Mouse (Mus musculus) midbrain, embryonic 10.5 days (tissue): ENCODE data around the gene Poc1a. TPM values are rescaled to one million over a fixed set of nuclear protein-coding genes. Genes with fewer than 3 reads are reported as not detected.

Experiments
- DNase-seq: peaks from one replicate; pipeline ENCODE4 v3.0.0-alpha.2; 2017; ENCODE audit warnings: low spot score
- H3K27ac ChIP-seq: fragments of 300-500 bp; sonication (generic); replicated peaks from 2 replicates; pipeline ENCODE4 v1.5.1; 2016; ENCODE audit warnings: mild to moderate bottlenecking
- H3K27me3 ChIP-seq: fragments of 300-500 bp; sonication (generic); 2 replicates; pipeline ENCODE4 v1.6.1; 2016; ENCODE audit warnings: low read depth, mild to moderate bottlenecking; ENCODE audit not compliant: poor library complexity, severe bottlenecking
- H3K36me3 ChIP-seq: fragments of 300-500 bp; sonication (generic); 2 replicates; pipeline ENCODE4 v1.6.1; 2016; ENCODE audit warnings: mild to moderate bottlenecking, moderate library complexity
- H3K4me1 ChIP-seq: fragments of 300-500 bp; sonication (generic); 2 replicates; pipeline ENCODE4 v1.6.1; 2016
- H3K4me3 ChIP-seq: fragments of 300-500 bp; sonication (generic); 2 replicates; pipeline ENCODE4 v1.5.1; 2016; ENCODE audit warnings: mild to moderate bottlenecking, moderate library complexity
- H3K9me3 ChIP-seq: fragments of 300-500 bp; sonication (generic); replicated peaks from 2 replicates; pipeline ENCODE4 v1.6.1; 2016; ENCODE audit warnings: mild to moderate bottlenecking
- WGBS: fragments of 180-500 bp; shearing (Covaris S2); methylation state at CpG from one replicate; pipeline ENCODE4 v1.1.7; 2016; 5-methylcytosine and 5-hydroxymethylcytosine counted together
- polyA plus RNA-seq: library from polyadenylated mRNA; unstranded; fragments of >200 nt; fragmentation: Nextera tagmentation; extraction: Ambion mirVana; gene quantifications from 2 replicates; pipeline ENCODE4 v1.2.1, GENCODE M21; 2016

The Poc1a gene
- polyA plus RNA-seq, 1 experiment from 2014 or later = 46.6 TPM

GRCm38 (mm10) chr9:106308555-106308954 is 27.7 kb downstream of the Poc1a start:
- H3K9me3 ChIP-seq = no peaks in the 10 kb centered on the region
- H3K4me3 ChIP-seq = no peak overlapping the region
- H3K36me3 ChIP-seq = peaks cover 28% of the 10 kb centered on the region
- H3K27ac ChIP-seq = peak overlapping the region; percentile 19; the same call in 1 of the 2 replicates
- peaks cover 17% of the 10 kb centered on the region for H3K4me1 ChIP-seq
- WGBS = 83% methylated on average over 2 of the region's 2 CpGs
- no peaks in the 10 kb centered on the region for H3K27me3 ChIP-seq
- no peak for DNase-seq

- no peaks in the 10 kb centered on the region for H3K27me3 ChIP-seq
- peak overlapping the region; percentile 19; the same call in 1 of the 2 replicates for H3K27ac ChIP-seq
- H3K9me3 ChIP-seq = no peaks in the 10 kb centered on the region
- no peak for DNase-seq
- 89% methylated on average over 5 of the region's 5 CpGs for WGBS
- H3K36me3 ChIP-seq = peaks cover 28% of the 10 kb centered on the region
- no peak overlapping the region for H3K4me3 ChIP-seq
- peaks cover 14% of the 10 kb centered on the region for H3K4me1 ChIP-seq
Observed at GRCm38 (mm10) chr9:106308983-106309382, 28.1 kb downstream of the Poc1a start.

- Histone ChIP-seq H3K27me3 (no peaks in the 10 kb centered on the region), H3K9me3 (no peaks in the 10 kb centered on the region), H3K4me1 (peaks cover 12% of the 10 kb centered on the region), H3K4me3 (no peak overlapping the region), H3K36me3 (peaks cover 28% of the 10 kb centered on the region), H3K27ac (no peak overlapping the region)
- WGBS = 81% methylated on average over 3 of the region's 3 CpGs
- no peak for DNase-seq
Observed at GRCm38 (mm10) chr9:106309859-106310258, 29.0 kb downstream of the Poc1a start.

GRCm38 (mm10) chr9:106311625-106312191 is 30.8 kb downstream of the Poc1a start:
- 79% methylated on average over 10 of the region's 10 CpGs for WGBS
- peak overlapping the region; percentile 49; the same call in 1 of the 2 replicates for H3K27ac ChIP-seq

GRCm38 (mm10) chr9:106312950-106313360 is 32.1 kb downstream of the Poc1a start:
- Histone ChIP-seq H3K36me3 (peaks cover 24% of the 10 kb centered on the region), H3K4me1 (peaks cover 12% of the 10 kb centered on the region), H3K27ac (no peak overlapping the region), H3K9me3 (no peaks in the 10 kb centered on the region), H3K27me3 (no peaks in the 10 kb centered on the region), H3K4me3 (no peak overlapping the region)
- WGBS = 93% methylated on average over 7 of the region's 7 CpGs
- DNase-seq = no peak

More at GRCm38 (mm10) chr9:106311625-106312191, 30.8 kb downstream of the Poc1a start:
- peaks cover 25% of the 10 kb centered on the region for H3K36me3 ChIP-seq
- H3K9me3 ChIP-seq = no peaks in the 10 kb centered on the region
- peaks cover 12% of the 10 kb centered on the region for H3K4me1 ChIP-seq
- no peak for DNase-seq
- no peaks in the 10 kb centered on the region for H3K27me3 ChIP-seq
- no peak overlapping the region for H3K4me3 ChIP-seq

- Histone ChIP-seq H3K27me3 (no peaks in the 10 kb centered on the region), H3K4me3 (no peak overlapping the region), H3K4me1 (peaks cover 17% of the 10 kb centered on the region), H3K27ac (no peak overlapping the region), H3K36me3 (peaks cover 15% of the 10 kb centered on the region), H3K9me3 (no peaks in the 10 kb centered on the region)
- no peak for DNase-seq
- WGBS = 48% methylated on average over 3 of the region's 3 CpGs
Observed at GRCm38 (mm10) chr9:106314196-106314595, 33.3 kb downstream of the Poc1a start.

GRCm38 (mm10) chr9:106318074-106318473 is 37.2 kb downstream of the Poc1a start:
- Histone ChIP-seq H3K4me3 (no peak overlapping the region), H3K9me3 (no peaks in the 10 kb centered on the region), H3K36me3 (peaks cover 1% of the 10 kb centered on the region; the same call in 1 of the 2 replicates), H3K27ac (no peak overlapping the region), H3K4me1 (peaks cover 19% of the 10 kb centered on the region), H3K27me3 (no peaks in the 10 kb centered on the region)
- 74% methylated on average over 2 of the region's 2 CpGs for WGBS
- DNase-seq = no peak

GRCm38 (mm10) chr9:106319095-106319494 is 38.2 kb downstream of the Poc1a start:
- DNase-seq = no peak
- Histone ChIP-seq H3K9me3 (no peaks in the 10 kb centered on the region), H3K27ac (no peak overlapping the region), H3K27me3 (no peaks in the 10 kb centered on the region), H3K4me3 (no peak overlapping the region), H3K36me3 (no peaks in the 10 kb centered on the region), H3K4me1 (peaks cover 19% of the 10 kb centered on the region)
- 66% methylated on average over 2 of the region's 2 CpGs for WGBS

GRCm38 (mm10) chr9:106322497-106322896 is 41.6 kb downstream of the Poc1a start:
- DNase-seq = no peak
- 0 out of 2 replicates have a peak overlapping the region, but pooled peaks have one; percentile 38 for H3K27ac ChIP-seq
- no peaks in the 10 kb centered on the region; the same call in 1 of the 2 replicates for H3K36me3 ChIP-seq
- H3K4me3 ChIP-seq = no peak overlapping the region
- no peaks in the 10 kb centered on the region for H3K9me3 ChIP-seq
- H3K27me3 ChIP-seq = no peaks in the 10 kb centered on the region
- peaks cover 25% of the 10 kb centered on the region for H3K4me1 ChIP-seq
- 85% methylated on average over 3 of the region's 3 CpGs for WGBS

GRCm38 (mm10) chr9:106326241-106326640 is 45.4 kb downstream of the Poc1a start:
- no peaks in the 10 kb centered on the region for H3K9me3 ChIP-seq
- peaks cover 35% of the 10 kb centered on the region for H3K4me1 ChIP-seq
- no peaks in the 10 kb centered on the region for H3K27me3 ChIP-seq
- WGBS = 83% methylated on average over 8 of the region's 8 CpGs
- H3K4me3 ChIP-seq = no peak overlapping the region
- no peak for DNase-seq
- no peak overlapping the region for H3K27ac ChIP-seq
- H3K36me3 ChIP-seq = peaks cover 13% of the 10 kb centered on the region

- Histone ChIP-seq H3K4me3 (no peak overlapping the region), H3K9me3 (no peaks in the 10 kb centered on the region), H3K36me3 (peaks cover 14% of the 10 kb centered on the region), H3K27ac (peak overlapping the region; percentile 42; the same call in 1 of the 2 replicates), H3K27me3 (no peaks in the 10 kb centered on the region), H3K4me1 (peaks cover 39% of the 10 kb centered on the region)
- WGBS = 78% methylated on average over 8 of the region's 8 CpGs
- DNase-seq = no peak
Observed at GRCm38 (mm10) chr9:106327125-106327809, 46.4 kb downstream of the Poc1a start.

GRCm38 (mm10) chr9:106328068-106328610 is 47.3 kb downstream of the Poc1a start:
- H3K36me3 ChIP-seq = peaks cover 18% of the 10 kb centered on the region
- WGBS = 89% methylated on average over 7 of the region's 7 CpGs

More at GRCm38 (mm10) chr9:106328068-106328610, 47.3 kb downstream of the Poc1a start:
- H3K27ac ChIP-seq = 0 out of 2 replicates have a peak overlapping the region, but pooled peaks have one; percentile 7
- H3K27me3 ChIP-seq = no peaks in the 10 kb centered on the region
- H3K9me3 ChIP-seq = no peaks in the 10 kb centered on the region
- no peak for DNase-seq
- peaks cover 36% of the 10 kb centered on the region for H3K4me1 ChIP-seq
- H3K4me3 ChIP-seq = no peak overlapping the region
